Comparison of ENCODE assay signal across 28 mouse cellular contexts in genomic region chr16:31188799-31189198, GRCm38 (mm10). TPM values are rescaled to one million over a fixed set of nuclear protein-coding genes. Genes with fewer than 3 reads are reported as not detected.
DNase-seq lines count a peak whose midpoint lies in the region; ATAC-seq and TF ChIP-seq lines count a peak whose summit lies in the region.
"Had no signal": no experiment of that assay in that cellular context is flagged by ENCODE, and none has a peak within 500 bp of the region (broad histone marks: within the 10 kb centered on the region; RNA-seq: fewer than 3 reads in every experiment).

No protein-coding gene starts in this region.

- DNase-seq in adrenal gland, adult 2 months, result peak; percentile 45
- no peak for DNase-seq in adrenal gland, adult 8-10 months
- DNase-seq in lung, postnatal 14 days, result no peak
- DNase-seq in NIH3T3 (ENCODE audit: low read depth), result peak; percentile 54
- DNase-seq in stomach, postnatal 0 days (ENCODE audit: low spot score), result no peak
- no peak for DNase-seq in kidney, adult 11 months
- DNase-seq: B cell, adult 2 months; cerebellum, adult 2 months; cerebellum, postnatal 14 days; gastrocnemius, adult 2 months; gastrocnemius, postnatal 36 days; heart, adult 2 months; kidney, adult 18-20 months; kidney, postnatal 25 days; lung, adult 18-20 months; midbrain, embryonic 14.5 days; right cerebral cortex, postnatal 14 days had no signal

- no peak for TF ChIP-seq CTCF in stomach, postnatal 0 days (IDR thresholded peaks at IDR 0.05; ENCODE audit: low read depth)

- no peaks in the 10 kb centered on the region for H3K9me3 ChIP-seq in lung, embryonic 15.5 days
- H3K9me3 ChIP-seq in stomach, postnatal 0 days (ENCODE audit: control insufficient read depth, low read length), result no peaks in the 10 kb centered on the region
- H3K9me3 ChIP-seq: embryonic facial prominence, embryonic 10.5 days; embryonic facial prominence, embryonic 15.5 days; forebrain, embryonic 13.5 days; heart, embryonic 12.5 days; kidney, embryonic 15.5 days; liver, embryonic 12.5 days; neural tube, embryonic 15.5 days had no signal

- peak overlapping the region; percentile 43; the same call in 1 of the 2 replicates for H3K27ac ChIP-seq in lung, embryonic 15.5 days
- H3K27ac ChIP-seq in stomach, postnatal 0 days (replicated peaks), result no peak overlapping the region
- H3K27ac ChIP-seq: embryonic facial prominence, embryonic 10.5 days; embryonic facial prominence, embryonic 15.5 days; heart, adult 2 months; kidney, embryonic 15.5 days; liver, embryonic 12.5 days; macrophage had no signal

- H3K4me1 ChIP-seq in lung, embryonic 15.5 days, result peaks cover 75% of the 10 kb centered on the region
- H3K4me1 ChIP-seq in stomach, postnatal 0 days (replicated peaks; ENCODE audit: control insufficient read depth, insufficient read depth), result peaks cover 8% of the 10 kb centered on the region

- H3K4me2 ChIP-seq in lung, embryonic 15.5 days, result 0 out of 2 replicates have a peak overlapping the region, but pooled peaks have one; percentile 1
- H3K4me2 ChIP-seq in stomach, postnatal 0 days (replicated peaks; ENCODE audit: low read depth), result no peak overlapping the region
- H3K4me2 ChIP-seq: embryonic facial prominence, embryonic 15.5 days; forebrain, embryonic 13.5 days; heart, embryonic 12.5 days; hindbrain, embryonic 14.5 days; kidney, embryonic 15.5 days; liver, embryonic 12.5 days; neural tube, embryonic 15.5 days had no signal

- 46% methylated on average over 2 of the region's 2 CpGs for WGBS in lung, embryonic 15.5 days
- WGBS in stomach, postnatal 0 days, result 56% methylated on average over 2 of the region's 2 CpGs

- H3K27me3 ChIP-seq in lung, embryonic 15.5 days, result no peaks in the 10 kb centered on the region
- H3K27me3 ChIP-seq in stomach, postnatal 0 days (ENCODE audit: control insufficient read depth, insufficient read depth, low read length), result no peaks in the 10 kb centered on the region
- H3K27me3 ChIP-seq: embryonic facial prominence, embryonic 15.5 days; forebrain, embryonic 13.5 days; heart, embryonic 12.5 days; kidney, embryonic 15.5 days; liver, embryonic 12.5 days; neural tube, embryonic 15.5 days had no signal

- H3K4me3 ChIP-seq in lung, embryonic 15.5 days, result no peak overlapping the region
- no peak overlapping the region for H3K4me3 ChIP-seq in stomach, postnatal 0 days (ENCODE audit: low read depth, low read length)
- H3K4me3 ChIP-seq: embryonic facial prominence, embryonic 10.5 days; embryonic facial prominence, embryonic 15.5 days; forebrain, embryonic 13.5 days; gastrocnemius, adult 2 months; heart, adult 2 months; heart, embryonic 12.5 days; kidney, embryonic 15.5 days; liver, embryonic 12.5 days; neural tube, embryonic 15.5 days had no signal

- no peaks in the 10 kb centered on the region for H3K36me3 ChIP-seq in lung, embryonic 15.5 days
- no peaks in the 10 kb centered on the region for H3K36me3 ChIP-seq in stomach, postnatal 0 days (ENCODE audit: control insufficient read depth, insufficient read depth, low read length)
- H3K36me3 ChIP-seq: embryonic facial prominence, embryonic 10.5 days; embryonic facial prominence, embryonic 15.5 days; heart, embryonic 12.5 days; kidney, embryonic 15.5 days; liver, embryonic 12.5 days; neural tube, embryonic 15.5 days had no signal

- no peak for ATAC-seq in lung, embryonic 15.5 days (ENCODE audit: borderline replicate concordance, extremely low read depth, low FRiP score, low TSS enrichment)
- ATAC-seq in stomach, postnatal 0 days (ENCODE audit: low FRiP score, low TSS enrichment), result no peak
- ATAC-seq: inflammation-experienced regulatory T-cells, adult 6 months; liver, embryonic 12.5 days had no signal

- no peak for TF ChIP-seq EP300 in stomach, postnatal 0 days (optimal IDR thresholded peaks at IDR 0.05)

- no peak overlapping the region for H3K9ac ChIP-seq in lung, embryonic 15.5 days
- no peak overlapping the region for H3K9ac ChIP-seq in stomach, postnatal 0 days (ENCODE audit: low read length)
- H3K9ac ChIP-seq: embryonic facial prominence, embryonic 15.5 days; forebrain, embryonic 13.5 days; heart, embryonic 12.5 days; hindbrain, embryonic 14.5 days; kidney, embryonic 15.5 days; liver, embryonic 12.5 days; neural tube, embryonic 15.5 days had no signal

RNA-seq across cellular contexts. Expression of gene Acap2, which starts 12.2 kb away (rescaled TPM):
- total RNA-seq in adrenal gland, adult 2 months (2021), result 10 to 100 TPM; 31.9 to 40.2 TPM
- 8.3 and 9.6 TPM in 2 replicates for polyA plus RNA-seq in adrenal gland, adult 2 months (2012; rRNA removed)
- total RNA-seq in adrenal gland, adult 8-10 months (2022), result 10 to 100 TPM; 38.4 to 54.5 (median 46.0) TPM
- polyA plus RNA-seq in lung, embryonic 15.5 days (2015; fragmentation: Nextera tagmentation; extraction: Ambion mirVana), result 24.6 and 27.2 TPM in 2 replicates
- polyA plus RNA-seq in stomach, postnatal 0 days (2015; fragmentation: Nextera tagmentation; extraction: Ambion mirVana), result 12.9 and 14.8 TPM in 2 replicates

Comparison
In these comparisons a context has a peak if more than half of its experiments do, and no peak if none do; other contexts are left out.
1. DNase-seq: peak in adrenal gland, adult 2 months (single experiment) and NIH3T3 (single experiment); none in adrenal gland, adult 8-10 months (single experiment), lung, postnatal 14 days (single experiment), stomach, postnatal 0 days (single experiment) and kidney, adult 11 months (single experiment).